Mouse (Mus musculus): Measurements from ENCODE around the gene Banp.

DNA sequence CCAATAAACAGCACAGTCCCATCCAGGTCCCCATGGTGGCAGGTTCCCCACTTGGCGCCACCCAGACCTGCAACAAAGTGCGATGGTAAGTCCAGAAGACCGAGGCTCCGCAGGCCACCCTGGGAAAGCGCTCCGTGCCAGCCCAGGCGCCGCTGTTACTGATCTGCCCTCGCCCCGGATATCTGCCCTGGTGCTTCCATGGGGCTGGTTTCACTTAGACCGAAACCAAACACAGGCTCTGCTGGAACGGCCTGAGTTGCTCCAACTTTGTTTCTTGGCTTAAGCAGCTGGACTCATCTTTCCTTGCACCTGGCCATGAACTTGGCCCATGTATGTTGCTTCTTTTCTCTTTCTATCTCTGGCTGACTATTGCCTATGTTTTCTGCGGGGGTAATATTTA, 29.1 kb downstream of the Banp start:
- no peak for TF ChIP-seq HCFC1 (IDR thresholded peaks at IDR 0.05; ENCODE audit: borderline replicate concordance, insufficient read depth, low read length)
- TF ChIP-seq ZNF384 (IDR thresholded peaks at IDR 0.05; ENCODE audit: low read depth, low read length), result no peak
- no peak for TF ChIP-seq MAFK (IDR thresholded peaks at IDR 0.05; ENCODE audit: insufficient read depth, low read depth, low read length)
